Mouse (Mus musculus) lung, adult 18-20 months (tissue): ENCODE data around the gene Naip6.
"Not testable (repeated sequence)": the region's sequence is repeated elsewhere in the genome, so short reads cannot be mapped to it uniquely, and the experiment has no call there.

Experiments used
- DNase-seq, 2 experiments: peaks; one replicate each; pipeline ENCODE4 v3.0.0; 2022; ENCODE audit warnings: mixed read lengths in 2 of 2

The Naip6 gene

GRCm38 (mm10) chr13:100317256-100317893 lies at the start of gene Naip6:
Gene Naip6, minus strand, starts transcription at chr13:100317674.
- not testable (repeated sequence) for DNase-seq

- not testable (repeated sequence) for DNase-seq
These were observed 34.8 kb upstream of the Naip6 start for GRCm38 (mm10) chr13:100352315-100352714.

- not testable (repeated sequence) for DNase-seq
These were observed 32.2 kb upstream of the Naip6 start for GRCm38 (mm10) chr13:100349510-100350173.

- DNase-seq: no peak
These were observed 24.3 kb upstream of the Naip6 start for GRCm38 (mm10) chr13:100341822-100342221.

- not testable (repeated sequence) for DNase-seq
These were observed 14.3 kb upstream of the Naip6 start for GRCm38 (mm10) chr13:100331728-100332127.

GRCm38 (mm10) chr13:100328899-100329298 lies 11.4 kb upstream of the Naip6 start:
- not testable (repeated sequence) for DNase-seq

- DNase-seq: not testable (repeated sequence)
These were observed 10.6 kb upstream of the Naip6 start for GRCm38 (mm10) chr13:100328029-100328428.

GRCm38 (mm10) chr13:100322266-100322837 lies 4.9 kb upstream of the Naip6 start:
- not testable (repeated sequence) for DNase-seq

GRCm38 (mm10) chr13:100284611-100285010 lies 32.9 kb downstream of the Naip6 start:
- DNase-seq: no peak

GRCm38 (mm10) chr13:100271474-100272132 lies 45.9 kb downstream of the Naip6 start:
- not testable (repeated sequence) for DNase-seq

- not testable (repeated sequence) for DNase-seq
These were observed 60.5 kb downstream of the Naip6 start for GRCm38 (mm10) chr13:100256996-100257395.

GRCm38 (mm10) chr13:100255925-100256324 lies 61.5 kb downstream of the Naip6 start:
- not testable (repeated sequence) for DNase-seq

GRCm38 (mm10) chr13:100251897-100252296 lies 65.6 kb downstream of the Naip6 start:
- DNase-seq: not testable (repeated sequence)

GRCm38 (mm10) chr13:100246896-100247519 lies 70.5 kb downstream of the Naip6 start:
- peak in 1 of 2 experiments; percentile 9 for DNase-seq

- not testable (repeated sequence) for DNase-seq
These were observed 71.3 kb downstream of the Naip6 start, which contains the start of gene Naip5 for GRCm38 (mm10) chr13:100246223-100246622. Gene Naip5, minus strand, starts transcription at chr13:100246323.

- no peak for DNase-seq
These were observed 73.8 kb downstream of the Naip6 start for GRCm38 (mm10) chr13:100243702-100244101.
